Mouse (Mus musculus) neural tube, embryonic 15.5 days (tissue): ENCODE measurements at regions not wholly inside any gene's neighbourhood (a gene's known extent, or its start where the extent isn't known, plus 50 kb on each side); places are given as distances from the start of the nearest gene placed in this dataset.

ENCODE experiments used
- ATAC-seq: fragments of 200-750 bp; cut with Nextera tagmentation; 2 replicates; pipeline ENCODE4 v1.8.0; 2017; ENCODE audit warnings: mild to moderate bottlenecking, moderate TSS enrichment, moderate library complexity; ENCODE audit not compliant: low FRiP score
- H3K27ac ChIP-seq: fragments of 300-500 bp; sonication (generic); replicated peaks from 2 replicates; pipeline ENCODE4 v1.5.1; 2015; ENCODE audit warnings: mild to moderate bottlenecking, inconsistent platforms
- H3K27me3 ChIP-seq: fragments of 300-500 bp; sonication (generic); replicated peaks from 2 replicates; pipeline ENCODE4 v1.6.1; 2015; ENCODE audit warnings: inconsistent platforms
- H3K36me3 ChIP-seq: fragments of 300-500 bp; sonication (generic); 2 replicates; pipeline ENCODE4 v1.6.1; 2015; ENCODE audit warnings: inconsistent platforms
- H3K4me1 ChIP-seq: fragments of 300-500 bp; sonication (generic); 2 replicates; pipeline ENCODE4 v1.6.1; 2015; ENCODE audit warnings: inconsistent platforms
- H3K4me2 ChIP-seq: fragments of 300-500 bp; sonication (generic); 2 replicates; pipeline ENCODE4 v1.6.1; 2015; ENCODE audit warnings: inconsistent platforms, mild to moderate bottlenecking, moderate library complexity
- H3K4me3 ChIP-seq: fragments of 300-500 bp; sonication (generic); replicated peaks from 2 replicates; pipeline ENCODE4 v1.5.1; 2015; ENCODE audit warnings: mild to moderate bottlenecking, inconsistent platforms
- H3K9ac ChIP-seq: fragments of 300-500 bp; sonication (generic); replicated peaks from 2 replicates; pipeline ENCODE4 v1.6.1; 2015; ENCODE audit warnings: mild to moderate bottlenecking, inconsistent platforms
- H3K9me3 ChIP-seq: fragments of 300-500 bp; sonication (generic); replicated peaks from 2 replicates; pipeline ENCODE4 v1.6.1; 2016; ENCODE audit warnings: inconsistent platforms
- WGBS: fragments of 180-500 bp; shearing (Covaris S2); methylation state at CpG from one replicate; pipeline ENCODE4 v1.1.7; 2015; ENCODE audit warnings: mixed read lengths; 5-methylcytosine and 5-hydroxymethylcytosine counted together

DNA sequence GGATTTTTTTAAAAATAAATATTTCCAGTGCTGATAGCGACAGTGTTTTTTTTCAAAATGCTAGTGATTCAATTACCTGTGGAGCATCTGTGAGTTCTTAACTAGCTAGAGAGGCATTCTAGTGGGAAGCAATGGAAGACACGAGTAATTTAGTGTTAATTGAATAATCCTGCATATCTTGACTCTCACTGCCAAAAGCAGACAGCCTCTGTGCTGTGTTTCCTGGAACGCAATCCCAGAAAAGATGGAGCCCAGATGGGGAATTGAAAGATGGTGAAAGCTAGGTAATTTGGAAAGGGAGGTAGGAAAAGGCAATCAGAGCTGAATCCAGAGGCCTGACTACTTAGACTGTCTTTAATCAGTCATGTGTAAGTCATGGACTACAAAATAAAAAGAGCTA, 441.0 kb downstream of the Prss52 start:
- no peaks in the 10 kb centered on the region for H3K9me3 ChIP-seq
- H3K4me1 ChIP-seq: peaks cover 3% of the 10 kb centered on the region; the same call in 1 of the 2 replicates
- no peak for ATAC-seq
- H3K36me3 ChIP-seq: no peaks in the 10 kb centered on the region
- H3K9ac ChIP-seq: no peak overlapping the region
- WGBS: 55% methylated on average over 3 of the region's 3 CpGs
- H3K4me2 ChIP-seq: no peak overlapping the region
- H3K27ac ChIP-seq: peak overlapping the region; percentile 63
- no peaks in the 10 kb centered on the region for H3K27me3 ChIP-seq
- no peak overlapping the region for H3K4me3 ChIP-seq

DNA sequence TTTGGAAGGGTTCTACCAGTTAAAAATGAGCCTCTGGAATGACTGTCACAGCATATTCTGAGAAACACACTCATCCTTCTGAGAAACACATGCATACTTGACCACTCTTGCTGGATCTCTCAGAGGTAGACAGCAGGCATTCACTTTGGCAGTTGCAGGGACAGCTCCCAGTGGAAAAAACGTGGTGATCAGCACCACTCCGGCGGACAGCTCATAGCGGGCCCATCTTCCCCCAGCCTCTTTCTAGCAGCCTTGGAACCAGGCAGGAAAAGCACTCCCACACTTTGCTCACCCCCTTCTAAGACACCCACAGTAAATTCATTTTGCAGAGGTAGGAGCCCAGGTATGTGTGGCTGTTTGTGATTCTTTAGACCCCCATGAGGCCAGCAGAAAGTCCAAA, 442.7 kb downstream of the Prss52 start:
- Histone ChIP-seq H3K9ac (no peak overlapping the region), H3K9me3 (no peaks in the 10 kb centered on the region), H3K36me3 (no peaks in the 10 kb centered on the region), H3K4me1 (peaks cover 3% of the 10 kb centered on the region; the same call in 1 of the 2 replicates), H3K4me3 (no peak overlapping the region), H3K27ac (no peak overlapping the region), H3K27me3 (no peaks in the 10 kb centered on the region), H3K4me2 (no peak overlapping the region)
- WGBS: 14% methylated on average over 4 of the region's 4 CpGs
- no peak for ATAC-seq

DNA sequence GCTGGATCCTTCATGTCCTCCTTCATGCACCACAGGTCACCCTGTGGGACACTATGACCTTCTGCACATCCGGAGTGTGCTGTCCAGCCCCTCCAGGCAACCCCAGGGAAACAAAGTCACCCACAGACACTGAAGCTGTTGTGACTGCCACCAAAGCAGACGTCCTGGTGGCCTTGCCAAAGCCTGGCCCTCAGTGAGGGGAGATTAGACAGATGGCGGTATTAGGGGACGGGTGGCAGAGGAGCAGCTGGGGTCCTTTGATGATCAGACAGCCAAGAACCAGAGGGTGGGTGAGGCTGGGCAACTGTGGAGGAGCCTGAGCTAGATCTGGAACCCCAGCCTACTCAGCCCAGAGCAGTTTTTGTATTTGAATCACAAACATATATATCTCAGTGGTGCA, 448.9 kb downstream of the Prss52 start:
- H3K36me3 ChIP-seq: no peaks in the 10 kb centered on the region
- no peak overlapping the region for H3K4me2 ChIP-seq
- H3K4me3 ChIP-seq: no peak overlapping the region
- H3K27ac ChIP-seq: no peak overlapping the region
- ATAC-seq: no peak
- no peaks in the 10 kb centered on the region for H3K27me3 ChIP-seq
- H3K4me1 ChIP-seq: no peaks in the 10 kb centered on the region
- WGBS: 78% methylated on average over 4 of the region's 4 CpGs
- H3K9me3 ChIP-seq: no peaks in the 10 kb centered on the region
- H3K9ac ChIP-seq: no peak overlapping the region

DNA sequence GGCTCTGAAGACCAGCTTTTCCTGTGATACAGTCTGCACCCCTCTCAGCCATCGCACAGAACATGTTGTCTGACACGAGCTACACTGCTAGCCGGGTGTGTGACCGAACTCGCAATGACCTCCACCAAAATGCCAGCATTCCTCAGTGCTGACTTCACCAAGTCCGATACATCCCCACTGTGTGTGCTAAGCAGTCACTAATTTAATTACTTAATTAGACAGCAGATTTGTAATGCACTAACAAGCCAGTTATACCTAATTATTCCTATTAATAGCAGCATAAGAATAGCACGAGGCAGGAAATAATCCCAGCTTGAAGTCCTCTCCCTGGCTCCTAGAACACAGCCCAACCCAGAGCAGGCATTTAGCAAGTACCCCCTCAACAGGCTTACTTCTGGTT, 452.0 kb downstream of the Prss52 start:
- Histone ChIP-seq H3K27ac (no peak overlapping the region), H3K4me3 (no peak overlapping the region), H3K9me3 (no peaks in the 10 kb centered on the region), H3K9ac (no peak overlapping the region), H3K27me3 (no peaks in the 10 kb centered on the region), H3K4me2 (no peak overlapping the region), H3K4me1 (no peaks in the 10 kb centered on the region), H3K36me3 (no peaks in the 10 kb centered on the region)
- ATAC-seq: no peak
- 90% methylated on average over 7 of the region's 7 CpGs for WGBS

DNA sequence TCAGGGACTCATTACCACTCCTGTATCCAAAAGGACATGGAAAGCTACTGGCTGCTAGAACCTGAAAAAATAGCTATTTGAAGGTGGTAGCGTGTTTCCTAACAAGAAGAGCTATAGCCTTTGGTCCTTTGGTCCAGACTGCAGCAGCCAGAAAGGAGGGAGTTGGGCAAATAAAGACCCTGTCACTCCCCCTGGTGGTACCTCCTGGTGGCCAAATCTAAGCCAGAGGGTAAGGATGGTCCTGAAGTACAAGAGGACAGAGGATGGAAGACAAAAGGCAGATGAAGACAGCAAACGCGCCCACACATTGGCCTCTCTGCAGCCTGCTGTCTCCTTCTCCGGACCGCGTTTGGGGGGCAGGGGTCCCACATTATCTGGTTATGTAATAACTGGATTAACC, 453.4 kb downstream of the Prss52 start:
- ATAC-seq: no peak
- 80% methylated on average over 6 of the region's 6 CpGs for WGBS
- no peaks in the 10 kb centered on the region for H3K36me3 ChIP-seq
- no peak overlapping the region for H3K4me3 ChIP-seq
- no peak overlapping the region for H3K27ac ChIP-seq
- H3K9me3 ChIP-seq: no peaks in the 10 kb centered on the region
- no peaks in the 10 kb centered on the region for H3K4me1 ChIP-seq
- H3K27me3 ChIP-seq: no peaks in the 10 kb centered on the region
- no peak overlapping the region for H3K9ac ChIP-seq
- H3K4me2 ChIP-seq: no peak overlapping the region

DNA sequence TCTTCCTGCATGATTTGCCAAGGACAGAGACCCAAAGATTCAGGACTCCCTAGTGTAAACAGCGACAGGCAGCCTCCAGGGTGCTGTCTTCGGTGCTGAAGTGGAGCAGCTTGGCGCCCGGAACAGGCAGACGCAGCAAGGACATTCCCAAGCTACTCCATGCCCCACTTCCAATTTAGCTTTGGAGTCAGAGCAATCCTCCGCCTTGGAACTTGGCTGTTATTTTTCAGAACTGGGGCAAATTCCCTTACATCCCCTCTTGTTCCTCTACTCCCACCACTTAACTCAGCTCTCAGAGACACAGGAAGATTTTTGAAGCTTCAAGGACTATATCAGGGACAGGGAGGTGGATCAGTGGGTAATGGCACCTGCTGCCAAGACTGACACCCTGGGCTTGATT, 464.6 kb downstream of the Prss52 start:
- WGBS: 10% methylated on average over 6 of the region's 6 CpGs
- Histone ChIP-seq H3K27me3 (no peaks in the 10 kb centered on the region), H3K9me3 (no peaks in the 10 kb centered on the region), H3K4me2 (no peak overlapping the region), H3K27ac (no peak overlapping the region), H3K9ac (no peak overlapping the region), H3K4me3 (no peak overlapping the region), H3K36me3 (no peaks in the 10 kb centered on the region), H3K4me1 (peaks cover 12% of the 10 kb centered on the region)
- no peak for ATAC-seq

DNA sequence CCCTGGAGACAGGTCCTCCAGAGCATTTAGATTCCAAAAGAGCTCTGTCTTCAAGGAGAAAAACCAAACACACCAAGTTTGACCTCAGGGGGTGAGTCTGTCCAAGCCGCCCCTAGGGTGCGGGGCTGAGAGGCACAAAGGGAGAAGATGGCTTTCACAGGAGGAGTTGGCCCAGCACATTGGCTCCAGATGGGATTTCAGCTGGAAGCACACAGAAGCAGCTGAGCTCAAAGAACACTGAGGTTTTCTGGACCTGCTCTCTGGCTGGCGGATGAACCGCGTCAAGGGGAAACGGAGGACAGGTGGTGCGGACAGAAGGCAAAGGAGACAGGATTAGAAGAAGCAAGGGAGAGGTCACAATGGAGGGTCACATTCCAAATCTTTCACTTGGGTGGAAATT, 466.9 kb downstream of the Prss52 start:
- WGBS: 75% methylated on average over 7 of the region's 7 CpGs
- H3K4me3 ChIP-seq: no peak overlapping the region
- H3K4me2 ChIP-seq: no peak overlapping the region
- H3K36me3 ChIP-seq: no peaks in the 10 kb centered on the region
- no peak overlapping the region for H3K9ac ChIP-seq
- H3K4me1 ChIP-seq: peaks cover 22% of the 10 kb centered on the region
- no peak for ATAC-seq
- H3K27ac ChIP-seq: no peak overlapping the region
- no peaks in the 10 kb centered on the region for H3K9me3 ChIP-seq
- H3K27me3 ChIP-seq: no peaks in the 10 kb centered on the region

DNA sequence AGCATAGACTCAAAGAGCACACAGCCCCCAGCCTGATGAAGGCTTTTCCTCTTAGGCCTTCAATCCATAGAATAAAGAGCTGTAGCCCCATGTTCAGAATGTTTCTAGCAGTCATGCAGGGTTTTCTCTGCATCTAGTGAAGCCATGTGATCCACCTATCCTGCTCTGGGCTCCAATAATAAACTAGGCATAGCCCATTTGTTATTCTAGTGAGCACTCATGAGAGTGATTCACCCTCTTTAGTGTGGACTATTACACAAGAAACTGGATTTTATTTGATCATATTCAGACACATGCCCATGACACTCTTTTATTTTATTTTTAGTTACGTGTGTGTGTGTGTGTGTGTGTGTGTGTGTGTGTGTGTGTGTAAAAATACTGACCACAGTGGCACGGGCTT, 468.7 kb downstream of the Prss52 start:
- WGBS: 54% methylated on average over 2 of the region's 2 CpGs
- Histone ChIP-seq H3K4me1 (peaks cover 28% of the 10 kb centered on the region), H3K9ac (no peak overlapping the region), H3K36me3 (no peaks in the 10 kb centered on the region), H3K27ac (peak overlapping the region; percentile 92), H3K27me3 (no peaks in the 10 kb centered on the region), H3K4me3 (no peak overlapping the region), H3K9me3 (no peaks in the 10 kb centered on the region), H3K4me2 (no peak overlapping the region; the same call in 1 of the 2 replicates)
- no peak for ATAC-seq

DNA sequence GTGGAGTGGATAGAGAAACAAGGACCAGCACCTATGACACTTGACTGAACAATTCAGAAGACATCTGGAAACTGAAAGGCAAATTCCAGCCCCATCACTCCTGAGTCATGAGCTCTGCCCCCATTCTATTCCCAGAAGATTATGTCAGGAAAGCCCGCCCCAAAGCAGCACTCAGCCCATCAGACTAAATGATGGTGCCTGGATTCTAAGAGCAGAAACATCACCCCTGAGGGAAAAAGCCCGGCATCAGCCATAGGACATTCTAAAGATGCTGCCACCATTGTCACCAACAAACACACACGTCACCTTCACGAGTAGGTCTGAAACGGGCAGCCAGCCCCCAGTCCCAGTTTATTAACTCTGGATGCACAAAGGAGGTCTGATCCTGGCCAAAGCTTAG, 469.7 kb downstream of the Prss52 start:
- WGBS: 25% methylated on average over 5 of the region's 5 CpGs
- peak; percentile 32; the same call in 1 of the 2 replicates for ATAC-seq

DNA sequence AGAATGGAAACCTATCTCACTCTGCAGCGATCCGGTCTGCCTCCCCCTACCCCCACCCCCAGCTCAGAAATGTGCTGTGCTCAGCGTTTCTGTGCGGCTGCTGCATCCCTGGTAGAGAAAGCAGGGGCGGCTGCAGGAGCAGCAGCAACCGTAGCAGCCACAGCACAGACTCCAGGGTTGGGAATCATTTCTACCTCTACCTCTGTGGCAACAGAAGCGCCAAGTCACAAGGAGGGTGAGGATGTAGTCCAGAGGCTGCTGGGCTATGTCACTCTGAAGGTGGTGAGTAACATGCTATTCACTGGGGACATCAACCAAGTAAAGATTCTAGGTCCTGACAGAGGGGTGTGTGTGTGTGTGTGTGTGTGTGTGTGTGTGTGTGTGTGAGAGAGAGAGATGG, 470.2 kb downstream of the Prss52 start:
- peak; percentile 86 for ATAC-seq
- H3K9ac ChIP-seq: peak overlapping the region; percentile 60
- H3K27ac ChIP-seq: peak overlapping the region; percentile 92
- H3K9me3 ChIP-seq: no peaks in the 10 kb centered on the region
- H3K4me1 ChIP-seq: peaks cover 35% of the 10 kb centered on the region
- H3K4me3 ChIP-seq: peak overlapping the region; percentile 44
- WGBS: 19% methylated on average over 7 of the region's 7 CpGs
- H3K27me3 ChIP-seq: no peaks in the 10 kb centered on the region
- peak overlapping the region; percentile 57 for H3K4me2 ChIP-seq
- H3K36me3 ChIP-seq: no peaks in the 10 kb centered on the region

More for the DNA sequence above, 469.7 kb downstream of the Prss52 start:
- Histone ChIP-seq H3K27me3 (no peaks in the 10 kb centered on the region), H3K9me3 (no peaks in the 10 kb centered on the region), H3K4me3 (peak overlapping the region; percentile 44), H3K4me2 (peak overlapping the region; percentile 57), H3K4me1 (peaks cover 32% of the 10 kb centered on the region), H3K36me3 (no peaks in the 10 kb centered on the region), H3K9ac (peak overlapping the region; percentile 60), H3K27ac (peak overlapping the region; percentile 92)

DNA sequence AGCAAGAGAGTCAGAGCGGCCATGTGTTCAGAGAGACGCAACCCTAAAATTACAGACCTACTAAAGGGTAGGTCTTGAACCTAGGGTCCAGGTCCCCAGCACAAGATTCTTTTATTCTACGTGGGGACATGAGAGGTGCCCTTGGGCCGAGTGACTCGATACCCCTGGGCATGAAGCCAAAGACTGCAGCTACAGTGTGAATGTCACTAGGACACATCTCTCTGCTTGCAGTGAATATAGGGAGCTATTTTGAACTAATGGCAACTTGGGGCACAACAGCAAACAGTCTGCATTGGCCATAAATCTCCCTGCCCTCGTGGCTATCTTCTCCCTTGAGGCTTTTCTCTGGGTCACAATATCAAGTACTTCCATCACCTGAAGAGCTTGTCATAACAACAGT, 470.7 kb downstream of the Prss52 start:
- Histone ChIP-seq H3K9me3 (no peaks in the 10 kb centered on the region), H3K4me3 (peak overlapping the region; percentile 44), H3K4me1 (peaks cover 40% of the 10 kb centered on the region), H3K27me3 (no peaks in the 10 kb centered on the region), H3K27ac (peak overlapping the region; percentile 92), H3K4me2 (peak overlapping the region; percentile 57), H3K9ac (peak overlapping the region; percentile 60), H3K36me3 (no peaks in the 10 kb centered on the region)
- ATAC-seq: peak; percentile 42; the same call in 1 of the 2 replicates
- WGBS: 38% methylated on average over 6 of the region's 6 CpGs

DNA sequence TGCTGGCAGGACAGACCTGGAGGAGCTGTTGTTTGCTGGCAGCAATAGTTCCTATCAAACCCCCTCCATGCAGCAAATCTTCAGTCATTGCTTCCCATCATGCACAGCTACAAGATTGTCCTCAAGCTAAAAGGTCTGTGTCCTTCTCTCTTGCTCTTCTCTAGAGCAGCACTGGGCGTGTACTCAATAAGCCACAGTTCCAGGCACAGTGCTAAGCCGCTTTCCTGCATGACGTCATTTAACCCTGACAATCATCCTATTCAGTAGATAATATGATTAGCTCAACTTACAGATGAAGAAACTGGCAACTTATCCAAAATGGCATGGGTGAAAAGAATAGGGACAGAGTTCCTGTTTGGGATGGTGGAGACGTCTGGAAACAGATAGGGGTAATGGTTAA, 471.9 kb downstream of the Prss52 start:
- H3K4me3 ChIP-seq: peak overlapping the region; percentile 44
- H3K9me3 ChIP-seq: no peaks in the 10 kb centered on the region
- H3K4me2 ChIP-seq: peak overlapping the region; percentile 57
- H3K9ac ChIP-seq: peak overlapping the region; percentile 60
- H3K36me3 ChIP-seq: no peaks in the 10 kb centered on the region
- ATAC-seq: no peak
- H3K27me3 ChIP-seq: no peaks in the 10 kb centered on the region
- peaks cover 52% of the 10 kb centered on the region for H3K4me1 ChIP-seq
- 59% methylated on average over 4 of the region's 4 CpGs for whole genome bisulfite sequencing
- H3K27ac ChIP-seq: peak overlapping the region; percentile 74

DNA sequence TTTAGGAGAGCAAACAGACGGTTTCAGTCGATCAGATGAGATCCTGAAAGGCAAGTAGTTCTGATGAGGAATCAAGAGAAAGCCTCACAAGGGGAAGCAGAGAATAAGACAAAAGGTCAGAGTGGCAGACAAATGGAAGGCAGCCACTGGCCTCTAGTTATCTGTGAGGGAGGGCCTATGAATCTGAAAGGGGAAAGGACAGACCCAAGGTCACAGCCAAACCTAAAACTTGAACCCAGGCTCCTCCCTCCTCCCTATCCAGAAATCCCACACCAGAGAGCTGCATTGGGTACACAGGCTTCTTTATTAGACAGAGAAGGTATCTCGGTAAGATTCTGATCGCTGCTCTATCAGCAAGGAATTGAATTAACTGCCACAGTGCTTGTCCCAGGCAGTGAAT, 476.0 kb downstream of the Prss52 start:
- H3K4me1 ChIP-seq: peaks cover 58% of the 10 kb centered on the region
- H3K4me2 ChIP-seq: peak overlapping the region; percentile 43
- ATAC-seq: no peak
- H3K36me3 ChIP-seq: no peaks in the 10 kb centered on the region
- no peak overlapping the region for H3K4me3 ChIP-seq
- peak overlapping the region; percentile 80 for H3K27ac ChIP-seq
- peak overlapping the region; percentile 17; the same call in 1 of the 2 replicates for H3K9ac ChIP-seq
- WGBS: 48% methylated on average over 4 of the region's 4 CpGs
- H3K27me3 ChIP-seq: no peaks in the 10 kb centered on the region
- H3K9me3 ChIP-seq: no peaks in the 10 kb centered on the region
